Mouse (Mus musculus) embryonic fibroblast, embryonic 13.5 days (primary cell): ENCODE measurements around the gene Morc3.

Experiments used
- CTCF ChIP-seq: IDR thresholded peaks from 2 replicates; pipeline ENCODE4 v1.5.1; 2011; ENCODE audit warnings: mild to moderate bottlenecking, control low read depth, low read length, moderate library complexity, borderline replicate concordance; ENCODE audit not compliant: insufficient read depth
- POLR2A ChIP-seq: IDR thresholded peaks from 2 replicates; pipeline ENCODE4 v1.6.1; 2011; ENCODE audit warnings: low read depth, mild to moderate bottlenecking, control low read depth, low read length, moderate library complexity

DNA sequence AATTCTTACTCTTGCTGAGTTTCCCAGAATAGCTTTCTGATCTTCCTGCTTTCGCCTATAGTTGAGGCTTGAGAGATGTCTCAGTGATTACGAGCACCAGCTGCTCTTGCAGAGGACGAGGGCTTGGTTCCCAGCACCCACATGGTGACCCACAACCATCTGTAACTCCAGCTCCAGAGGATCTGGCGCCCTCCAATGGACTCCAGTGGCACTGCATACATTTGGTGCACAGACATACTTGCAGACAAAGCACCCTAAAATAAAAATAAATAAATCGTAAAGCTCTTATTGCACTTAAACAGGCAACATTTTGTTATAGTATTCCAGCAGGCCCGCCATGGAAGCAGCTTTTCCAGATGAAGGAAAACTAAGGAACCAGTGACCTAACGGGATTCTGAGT lies 47.7 kb upstream of the Morc3 start:
- TF ChIP-seq POLR2A, result no peak
- TF ChIP-seq CTCF, result no peak
